Mouse (Mus musculus) limb, embryonic 10.5 days (tissue): ENCODE data around the gene Sstr4. TPM values are rescaled to one million over a fixed set of nuclear protein-coding genes. Genes with fewer than 3 reads are reported as not detected.

ENCODE experiments used
- DNase-seq: peaks from one replicate; pipeline ENCODE4 v3.0.0-alpha.2; 2017; ENCODE audit warnings: low spot score
- H3K27ac ChIP-seq: fragments of 300-500 bp; sonication (generic); 2 replicates; pipeline ENCODE4 v1.5.1; 2016; ENCODE audit warnings: mild to moderate bottlenecking
- H3K27me3 ChIP-seq: fragments of 300-500 bp; sonication (generic); 2 replicates; pipeline ENCODE4 v1.6.1; 2016; ENCODE audit warnings: low read depth, mild to moderate bottlenecking; ENCODE audit not compliant: poor library complexity, severe bottlenecking
- H3K36me3 ChIP-seq: fragments of 300-500 bp; sonication (generic); 2 replicates; pipeline ENCODE4 v1.6.1; 2016; ENCODE audit warnings: mild to moderate bottlenecking, moderate library complexity
- H3K4me1 ChIP-seq: fragments of 300-500 bp; sonication (generic); 2 replicates; pipeline ENCODE4 v1.6.1; 2016
- H3K4me3 ChIP-seq: fragments of 300-500 bp; sonication (generic); 2 replicates; pipeline ENCODE4 v1.5.1; 2016; ENCODE audit warnings: mild to moderate bottlenecking, moderate library complexity
- H3K9me3 ChIP-seq: fragments of 300-500 bp; sonication (generic); replicated peaks from 2 replicates; pipeline ENCODE4 v1.6.1; 2016; ENCODE audit warnings: mild to moderate bottlenecking
- WGBS: fragments of 180-500 bp; shearing (Covaris S2); methylation state at CpG from one replicate; pipeline ENCODE4 v1.1.7; 2016; 5-methylcytosine and 5-hydroxymethylcytosine counted together
- polyA plus RNA-seq: library from polyadenylated mRNA; unstranded; fragments of >200 nt; fragmentation: Nextera tagmentation; extraction: Ambion mirVana; gene quantifications from 2 replicates; pipeline ENCODE4 v1.2.1, GENCODE M21; 2016

Gene Sstr4
- polyA plus RNA-seq, 1 experiment from 2014 or later = 0.26 TPM

DNA sequence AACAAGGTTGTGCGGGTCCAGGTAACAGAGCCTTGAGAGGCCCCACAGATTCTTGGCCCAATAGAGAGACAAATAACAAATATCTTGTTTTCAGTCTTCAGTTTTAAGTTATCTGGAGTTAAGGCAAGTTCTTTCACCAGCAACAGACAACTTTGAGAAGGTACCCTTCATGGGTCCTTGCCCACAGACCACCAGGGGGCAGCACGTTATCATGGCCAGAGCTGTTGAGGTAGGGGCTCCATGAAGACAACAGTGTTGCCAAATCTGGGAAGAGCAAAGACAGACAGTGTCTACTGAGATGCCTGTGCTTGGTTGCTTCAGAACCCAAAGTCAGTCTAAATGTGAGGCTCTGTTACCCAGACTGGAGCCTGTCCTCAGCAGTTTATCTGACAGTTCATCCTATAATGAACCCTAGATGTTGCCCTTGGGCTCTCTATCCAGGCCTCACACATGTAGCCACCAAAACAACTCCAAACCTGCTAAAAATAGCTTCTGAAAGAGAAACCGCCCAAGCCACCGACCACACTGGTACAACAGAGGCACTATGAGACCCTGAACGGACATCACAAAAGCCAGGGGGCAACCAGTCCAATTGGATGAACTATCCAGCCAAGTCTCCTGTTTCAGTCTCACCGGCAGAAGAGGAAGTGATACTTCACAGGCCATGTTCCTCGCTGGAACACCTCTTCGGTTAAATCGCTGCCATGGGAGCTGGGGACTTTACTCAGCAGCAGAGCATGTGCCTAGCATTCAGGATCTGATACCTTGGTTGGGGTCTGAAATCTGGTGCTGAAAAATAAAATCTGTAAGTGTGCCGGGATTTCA, 19.6 kb upstream of the Sstr4 start:
- Histone ChIP-seq H3K4me1 (no peaks in the 10 kb centered on the region), H3K36me3 (no peaks in the 10 kb centered on the region), H3K27ac (no peak overlapping the region), H3K4me3 (no peak overlapping the region), H3K27me3 (no peaks in the 10 kb centered on the region), H3K9me3 (no peaks in the 10 kb centered on the region)
- peak; percentile 72 for DNase-seq
- 74% methylated on average over 10 of the region's 10 CpGs for WGBS

DNA sequence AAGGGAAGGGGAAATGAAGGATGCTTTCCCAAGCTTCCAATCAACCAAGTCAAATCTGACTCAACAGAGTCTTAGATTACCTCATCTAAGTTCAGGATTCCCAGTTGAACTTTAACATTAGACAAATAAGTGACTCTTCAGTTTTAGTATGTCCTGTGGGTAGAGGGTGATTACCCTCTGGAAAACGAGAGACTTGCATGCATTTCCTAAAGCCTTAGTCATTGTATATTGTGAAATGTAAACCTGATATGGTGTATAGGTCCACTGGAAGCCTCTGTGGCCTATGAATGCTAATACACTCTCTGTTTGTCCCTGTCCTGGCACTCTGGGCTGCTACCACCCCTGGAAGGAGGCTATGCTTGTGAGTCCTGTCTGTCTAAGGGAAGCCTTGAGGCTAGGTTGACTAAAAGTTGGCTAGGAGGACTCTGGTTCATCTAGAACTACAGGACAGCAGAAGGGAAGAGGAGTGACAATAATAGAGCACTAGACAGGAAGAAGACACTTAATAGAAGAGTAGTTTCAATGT, 16.3 kb upstream of the Sstr4 start:
- H3K27ac ChIP-seq = no peak overlapping the region
- DNase-seq = no peak
- 93% methylated on average over 1 of the region's 1 CpGs for WGBS
- no peaks in the 10 kb centered on the region for H3K27me3 ChIP-seq
- no peak overlapping the region for H3K4me3 ChIP-seq
- H3K4me1 ChIP-seq = no peaks in the 10 kb centered on the region
- no peaks in the 10 kb centered on the region for H3K9me3 ChIP-seq
- no peaks in the 10 kb centered on the region for H3K36me3 ChIP-seq

DNA sequence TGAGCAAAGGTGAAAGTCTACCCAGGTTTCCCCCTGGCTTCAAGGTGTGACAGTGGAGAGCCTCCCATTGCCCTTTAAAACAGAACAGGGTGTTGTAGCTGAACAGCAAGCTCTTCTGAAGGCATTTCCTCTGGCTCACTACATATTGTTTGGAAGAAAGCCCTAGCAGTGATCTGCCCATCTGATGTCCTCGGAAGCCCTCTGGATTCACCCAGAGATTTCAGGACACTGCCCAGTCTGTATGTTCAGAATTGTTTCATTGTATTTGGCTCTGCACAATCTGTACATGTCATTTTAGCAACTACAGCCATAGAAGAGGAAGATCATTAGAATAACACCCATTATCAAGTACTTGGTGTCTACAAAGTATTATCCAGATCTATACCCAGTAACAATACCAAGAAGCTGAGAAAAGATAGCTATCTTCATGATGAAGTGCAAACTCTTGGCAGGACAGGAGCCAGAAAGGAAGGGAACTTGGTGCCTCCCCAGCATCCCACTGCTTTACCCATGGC, 15.2 kb upstream of the Sstr4 start:
- no peaks in the 10 kb centered on the region for H3K36me3 ChIP-seq
- no peak for DNase-seq
- no peak overlapping the region for H3K4me3 ChIP-seq
- H3K27me3 ChIP-seq = no peaks in the 10 kb centered on the region
- no peaks in the 10 kb centered on the region for H3K4me1 ChIP-seq
- H3K9me3 ChIP-seq = no peaks in the 10 kb centered on the region
- 89% methylated on average over 1 of the region's 1 CpGs for WGBS
- H3K27ac ChIP-seq = no peak overlapping the region

DNA sequence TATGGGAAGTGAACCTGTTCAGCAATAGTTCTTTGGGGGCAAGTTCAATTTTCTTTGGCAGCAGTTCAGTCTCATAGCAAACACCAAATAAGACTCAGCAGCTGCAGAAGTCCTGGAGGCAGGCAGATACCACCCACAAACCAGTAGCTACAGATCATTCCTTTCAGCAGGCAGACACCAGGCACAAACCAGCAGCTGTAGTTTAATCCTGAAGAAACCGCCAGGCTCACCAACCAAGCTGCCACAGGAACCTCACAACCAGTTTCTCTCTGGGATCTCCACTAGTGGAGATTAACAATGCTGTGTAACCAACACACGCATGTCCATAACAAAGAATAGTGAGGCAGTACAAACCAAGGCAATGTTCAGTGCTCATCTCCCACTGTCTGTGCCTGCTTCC, 14.1 kb upstream of the Sstr4 start:
- Histone ChIP-seq H3K4me3 (no peak overlapping the region), H3K27me3 (no peaks in the 10 kb centered on the region), H3K9me3 (no peaks in the 10 kb centered on the region), H3K36me3 (no peaks in the 10 kb centered on the region), H3K4me1 (no peaks in the 10 kb centered on the region), H3K27ac (no peak overlapping the region)
- WGBS = 86% methylated on average over 2 of the region's 2 CpGs
- no peak for DNase-seq

DNA sequence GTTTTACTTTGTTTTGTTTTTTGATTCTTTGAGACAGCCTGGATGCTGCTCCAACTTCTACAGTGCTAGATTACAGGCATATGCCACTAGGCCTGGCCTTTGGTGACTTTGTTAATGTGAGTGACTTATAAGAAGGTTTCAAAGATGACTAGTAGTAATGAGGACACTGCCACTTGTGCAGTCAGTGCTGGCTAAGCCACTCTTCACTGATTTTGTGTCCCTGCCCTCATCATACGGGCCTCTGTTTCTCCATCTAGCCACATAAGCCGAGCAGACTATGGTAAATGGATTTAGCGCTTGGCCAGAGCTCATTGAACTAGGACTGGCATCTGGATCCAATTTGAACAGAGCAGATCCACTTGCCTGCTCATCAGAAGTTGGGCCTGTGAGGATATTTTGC, 8.7 kb upstream of the Sstr4 start:
- H3K4me1 ChIP-seq = no peaks in the 10 kb centered on the region
- H3K9me3 ChIP-seq = no peaks in the 10 kb centered on the region
- H3K4me3 ChIP-seq = no peak overlapping the region
- WGBS = 65% methylated on average over 3 of the region's 3 CpGs
- no peak overlapping the region for H3K27ac ChIP-seq
- no peaks in the 10 kb centered on the region for H3K36me3 ChIP-seq
- no peaks in the 10 kb centered on the region for H3K27me3 ChIP-seq
- DNase-seq = no peak

DNA sequence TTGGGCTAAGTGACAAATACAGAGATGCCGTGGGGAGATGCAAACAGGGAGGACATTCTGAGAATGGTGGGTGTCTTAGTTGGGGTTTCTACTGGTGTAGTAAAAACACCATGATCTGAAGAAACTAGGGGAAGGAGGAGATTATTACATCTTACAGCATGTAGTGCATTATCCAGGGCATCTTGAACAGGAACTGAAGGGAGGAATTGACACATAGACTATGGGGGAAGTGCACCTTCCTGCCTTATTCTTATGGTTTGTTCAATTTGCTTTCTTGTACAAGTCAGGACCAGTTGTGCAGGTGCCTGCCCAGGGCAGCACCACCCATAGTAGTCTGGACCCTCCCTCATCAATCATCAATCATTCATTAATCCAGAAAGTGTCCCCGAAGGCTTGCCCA, 8.2 kb upstream of the Sstr4 start:
- H3K27ac ChIP-seq = no peak overlapping the region
- no peak for DNase-seq
- WGBS = 91% methylated on average over 2 of the region's 2 CpGs
- no peaks in the 10 kb centered on the region for H3K27me3 ChIP-seq
- no peak overlapping the region for H3K4me3 ChIP-seq
- H3K9me3 ChIP-seq = no peaks in the 10 kb centered on the region
- no peaks in the 10 kb centered on the region for H3K36me3 ChIP-seq
- H3K4me1 ChIP-seq = no peaks in the 10 kb centered on the region

DNA sequence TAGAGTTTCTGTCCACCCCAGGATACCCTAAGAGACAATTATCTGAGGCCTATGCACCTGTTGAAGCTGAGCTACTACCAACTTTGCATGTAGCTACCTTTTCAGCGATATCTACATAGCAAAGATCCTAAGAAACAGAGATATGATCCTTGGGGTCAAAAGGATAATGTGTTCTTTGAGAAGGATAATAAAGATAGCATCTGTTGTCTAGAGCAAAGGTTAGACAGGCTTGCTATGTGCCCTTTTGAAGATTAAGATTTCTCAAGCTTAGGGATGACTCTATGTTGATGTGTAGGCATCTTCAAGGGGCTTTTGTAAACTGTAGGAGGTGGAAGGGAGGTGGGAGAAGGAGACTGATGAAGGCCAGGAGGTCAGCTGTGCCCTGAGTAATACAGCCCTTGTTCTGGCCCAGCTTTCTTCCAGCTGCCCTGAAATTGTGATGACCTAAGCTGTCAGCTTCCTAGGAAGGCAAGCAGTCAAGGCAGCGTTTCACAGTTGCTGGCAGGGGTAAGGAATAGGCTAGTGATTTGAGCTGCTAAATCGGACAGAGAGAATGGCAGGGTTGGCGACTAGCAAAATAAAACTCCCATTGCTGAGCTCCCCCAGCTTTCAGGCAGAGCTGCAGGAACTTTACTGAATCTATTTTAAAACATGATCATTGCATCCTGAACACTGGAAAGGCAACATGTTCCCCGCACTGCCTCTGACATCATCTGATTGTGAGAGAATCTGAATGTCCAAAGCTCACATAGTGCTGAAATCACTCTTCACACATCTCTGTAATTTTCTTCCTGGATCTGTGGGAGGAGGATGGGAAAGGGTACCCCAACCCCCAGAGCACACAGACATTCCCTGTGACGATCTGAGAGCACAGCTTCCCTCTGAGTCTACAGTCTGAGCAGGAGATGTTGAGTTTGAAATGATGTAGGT, 7.2 kb upstream of the Sstr4 start:
- 83% methylated on average over 6 of the region's 6 CpGs for WGBS
- Histone ChIP-seq H3K9me3 (no peaks in the 10 kb centered on the region), H3K36me3 (no peaks in the 10 kb centered on the region), H3K27me3 (no peaks in the 10 kb centered on the region; the same call in 1 of the 2 replicates), H3K27ac (no peak overlapping the region), H3K4me3 (no peak overlapping the region), H3K4me1 (no peaks in the 10 kb centered on the region)
- DNase-seq = no peak

DNA sequence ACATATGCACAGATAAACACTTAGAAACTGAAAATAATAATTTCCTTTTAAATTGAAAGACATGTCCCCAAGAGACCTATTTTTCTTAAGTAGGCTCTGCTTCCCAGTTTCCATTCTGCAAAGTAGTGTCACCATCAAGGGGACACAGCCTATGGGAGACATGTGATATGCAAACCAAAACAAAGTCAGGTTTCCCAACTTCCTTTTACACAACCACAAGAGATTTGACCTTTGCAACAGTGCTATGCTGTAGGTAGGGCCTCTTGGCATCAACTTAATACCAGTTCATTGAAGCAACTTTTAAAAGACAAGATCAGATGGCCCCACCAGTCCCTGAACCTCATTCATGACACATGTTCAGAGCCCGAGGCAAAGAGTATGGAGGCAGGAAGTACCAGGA, 2.0 kb upstream of the Sstr4 start:
- H3K9me3 ChIP-seq = no peaks in the 10 kb centered on the region
- peaks cover 50% of the 10 kb centered on the region for H3K27me3 ChIP-seq
- no peak overlapping the region for H3K4me3 ChIP-seq
- H3K4me1 ChIP-seq = peaks cover 15% of the 10 kb centered on the region
- DNase-seq = no peak
- 79% methylated on average over 1 of the region's 1 CpGs for WGBS
- H3K36me3 ChIP-seq = no peaks in the 10 kb centered on the region
- H3K27ac ChIP-seq = no peak overlapping the region

DNA sequence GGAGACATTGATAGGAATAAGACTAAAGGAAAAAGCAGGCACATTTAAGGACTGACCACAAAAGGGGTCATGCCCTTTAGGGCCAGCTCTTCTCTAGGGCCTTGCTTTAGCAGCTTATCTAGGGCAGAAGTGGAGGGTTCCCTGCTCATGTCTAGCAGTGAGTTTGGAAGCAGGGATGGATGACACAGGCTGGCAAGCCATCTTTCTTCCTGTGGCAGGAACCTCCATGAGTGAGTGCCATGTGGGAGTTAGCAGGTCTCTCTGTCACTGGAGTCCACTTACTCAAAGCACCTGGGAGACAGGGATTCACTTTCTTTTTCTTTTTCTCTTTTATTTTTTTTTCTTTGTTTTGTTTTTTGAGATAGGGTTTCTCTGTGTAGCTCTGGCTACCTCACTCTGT, 1.3 kb upstream of the Sstr4 start:
- H3K9me3 ChIP-seq = no peaks in the 10 kb centered on the region
- H3K4me3 ChIP-seq = no peak overlapping the region
- H3K4me1 ChIP-seq = peaks cover 15% of the 10 kb centered on the region
- DNase-seq = no peak
- no peak overlapping the region for H3K27ac ChIP-seq
- peaks cover 53% of the 10 kb centered on the region for H3K27me3 ChIP-seq
- H3K36me3 ChIP-seq = no peaks in the 10 kb centered on the region

DNA sequence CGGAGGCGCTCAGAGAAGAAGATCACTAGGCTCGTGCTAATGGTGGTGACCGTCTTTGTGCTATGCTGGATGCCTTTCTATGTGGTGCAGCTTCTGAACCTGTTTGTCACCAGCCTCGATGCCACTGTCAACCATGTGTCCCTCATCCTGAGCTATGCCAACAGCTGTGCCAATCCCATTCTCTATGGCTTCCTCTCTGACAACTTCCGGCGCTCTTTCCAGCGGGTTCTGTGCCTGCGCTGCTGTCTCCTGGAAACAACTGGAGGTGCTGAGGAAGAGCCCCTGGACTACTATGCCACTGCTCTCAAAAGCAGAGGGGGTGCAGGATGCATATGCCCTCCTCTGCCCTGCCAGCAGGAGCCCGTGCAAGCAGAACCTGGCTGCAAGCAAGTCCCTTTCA, 1.1 kb downstream of the Sstr4 start:
- 65% methylated on average over 10 of the region's 10 CpGs for WGBS
- peak overlapping the region; percentile 63; the same call in 1 of the 2 replicates for H3K4me3 ChIP-seq
- H3K9me3 ChIP-seq = no peaks in the 10 kb centered on the region

DNA sequence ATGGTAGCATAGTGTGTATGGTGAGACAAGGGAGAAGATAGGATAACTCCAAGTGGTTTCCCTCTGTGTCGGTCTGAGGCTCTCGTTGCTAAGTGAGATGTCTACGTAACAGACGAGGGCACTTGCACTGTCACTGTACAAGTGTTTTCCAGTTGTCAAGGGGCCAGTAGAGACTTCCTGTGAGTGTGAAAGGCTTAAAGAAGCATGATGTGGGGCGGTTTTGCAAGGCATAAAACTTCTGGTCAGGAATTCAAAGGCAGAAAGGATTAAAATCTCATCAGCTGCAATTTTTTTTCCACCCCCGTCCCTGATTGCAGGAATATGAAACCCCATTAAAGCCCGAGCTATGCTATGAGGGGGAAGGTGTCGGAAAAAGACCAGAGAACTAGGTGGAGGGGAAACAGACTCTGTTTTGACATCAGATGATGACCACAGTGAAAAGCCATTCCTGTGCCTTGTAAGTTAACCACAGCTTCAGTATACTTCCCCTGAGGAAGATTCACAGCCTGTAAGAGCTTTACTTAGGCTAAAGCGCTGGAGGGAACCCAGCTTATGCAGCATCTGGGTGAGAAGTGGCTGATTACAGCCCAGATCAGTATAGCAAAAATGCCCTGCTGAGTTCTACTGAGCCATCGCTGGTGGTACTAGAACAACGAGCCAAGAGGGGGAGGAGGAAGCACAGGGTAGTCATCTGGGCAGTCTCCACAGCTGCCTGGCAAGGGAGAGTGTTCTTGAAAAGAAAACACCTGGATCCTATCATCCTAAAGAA, 2.1 kb downstream of the Sstr4 start:
- Histone ChIP-seq H3K27me3 (peaks cover 53% of the 10 kb centered on the region), H3K4me3 (no peak overlapping the region), H3K36me3 (no peaks in the 10 kb centered on the region), H3K4me1 (peaks cover 15% of the 10 kb centered on the region), H3K9me3 (no peaks in the 10 kb centered on the region), H3K27ac (no peak overlapping the region)
- WGBS = 71% methylated on average over 11 of the region's 11 CpGs
- DNase-seq = no peak

More for the DNA sequence above, 1.1 kb downstream of the Sstr4 start:
- peaks cover 53% of the 10 kb centered on the region for H3K27me3 ChIP-seq
- no peaks in the 10 kb centered on the region for H3K36me3 ChIP-seq
- DNase-seq = no peak
- no peak overlapping the region for H3K27ac ChIP-seq
- H3K4me1 ChIP-seq = peaks cover 15% of the 10 kb centered on the region

DNA sequence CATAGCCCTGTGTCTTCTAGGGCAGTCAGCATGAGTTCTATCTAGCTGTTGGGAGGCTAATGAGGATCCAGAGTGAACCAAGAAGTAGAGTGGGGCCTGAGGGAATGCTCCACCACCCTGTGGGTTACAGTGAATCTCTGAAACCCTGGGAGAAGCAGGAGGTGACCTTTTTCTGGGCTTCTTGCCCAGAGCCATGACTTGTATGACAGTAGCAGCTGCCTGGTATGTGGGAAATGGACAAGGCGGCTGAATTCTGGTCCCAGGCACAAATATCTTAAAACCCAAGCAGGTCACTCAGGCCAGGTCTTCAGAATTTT, 2.6 kb downstream of the Sstr4 start:
- no peaks in the 10 kb centered on the region for H3K36me3 ChIP-seq
- no peaks in the 10 kb centered on the region for H3K9me3 ChIP-seq
- peaks cover 15% of the 10 kb centered on the region for H3K4me1 ChIP-seq
- no peak overlapping the region for H3K4me3 ChIP-seq
- DNase-seq = no peak
- WGBS = 88% methylated on average over 1 of the region's 1 CpGs
- no peak overlapping the region for H3K27ac ChIP-seq
- H3K27me3 ChIP-seq = peaks cover 57% of the 10 kb centered on the region
